In genomic region chr1:133815747-133816491, GRCm38 (mm10) we compare ENCODE assay signal across 9 mouse cellular contexts. TPM values are rescaled to one million over a fixed set of nuclear protein-coding genes. Genes with fewer than 3 reads are reported as not detected.
DNase-seq lines count a peak whose midpoint lies in the region; ATAC-seq lines count a peak whose summit lies in the region.
"Had no signal": no experiment of that assay in that cellular context is flagged by ENCODE, and none has a peak within 500 bp of the region (broad histone marks: within the 10 kb centered on the region; RNA-seq: fewer than 3 reads in every experiment).

No protein-coding gene starts in this region.

- no peaks in the 10 kb centered on the region for H3K36me3 ChIP-seq in stomach, embryonic 15.5 days
- H3K36me3 ChIP-seq in kidney, embryonic 16.5 days (ENCODE audit: insufficient read depth, low read length) = no peaks in the 10 kb centered on the region

- no peaks in the 10 kb centered on the region for H3K27me3 ChIP-seq in stomach, embryonic 15.5 days (replicated peaks)
- H3K27me3 ChIP-seq in kidney, embryonic 16.5 days (ENCODE audit: insufficient read depth, low read length) = 0 out of 2 replicates have a peak, but pooled peaks cover 2% of the 10 kb centered on the region

- DNase-seq in adrenal gland, adult 2 months = peak; percentile 50
- DNase-seq in adrenal gland, postnatal 10 days = no peak
- peak; percentile 31 to 50 for DNase-seq in spleen, postnatal 36 days (ENCODE audit: low spot score in 2 of 2)
- no peak for DNase-seq in spleen, adult 12 weeks (ENCODE audit: low spot score)
- DNase-seq in ovary, postnatal 14 days (ENCODE audit: low spot score) = no peak
- DNase-seq: cerebellum, adult 9-11 months had no signal

- peaks cover 5% of the 10 kb centered on the region; the same call in 1 of the 2 replicates for H3K4me1 ChIP-seq in stomach, embryonic 15.5 days
- H3K4me1 ChIP-seq in kidney, embryonic 16.5 days (ENCODE audit: insufficient read depth, low read length) = no peaks in the 10 kb centered on the region

- H3K9me3 ChIP-seq in stomach, embryonic 15.5 days = no peaks in the 10 kb centered on the region
- no peaks in the 10 kb centered on the region for H3K9me3 ChIP-seq in kidney, embryonic 16.5 days (ENCODE audit: low read length)

- ATAC-seq in inflammation-experienced regulatory T-cells, adult 6 months = peak; percentile 97
- ATAC-seq in stomach, embryonic 15.5 days (ENCODE audit: insufficient read depth, low FRiP score, low read depth) = peak; percentile 35; the same call in 1 of the 2 replicates
- no peak for ATAC-seq in kidney, embryonic 16.5 days (ENCODE audit: low FRiP score, low TSS enrichment)

- 48% methylated on average over 12 of the region's 12 CpGs for WGBS in stomach, embryonic 15.5 days
- 82% methylated on average over 12 of the region's 12 CpGs for WGBS in kidney, embryonic 16.5 days

- H3K4me2 ChIP-seq in stomach, embryonic 15.5 days = no peak overlapping the region
- H3K4me2 ChIP-seq in kidney, embryonic 16.5 days (replicated peaks; ENCODE audit: low read depth, low read length) = no peak overlapping the region

- no peak overlapping the region for H3K27ac ChIP-seq in stomach, embryonic 15.5 days
- H3K27ac ChIP-seq in kidney, embryonic 16.5 days (ENCODE audit: low read length) = no peak overlapping the region

- H3K9ac ChIP-seq in stomach, embryonic 15.5 days = no peak overlapping the region
- no peak overlapping the region for H3K9ac ChIP-seq in kidney, embryonic 16.5 days (replicated peaks; ENCODE audit: low read length)

- H3K4me3 ChIP-seq in stomach, embryonic 15.5 days (replicated peaks) = no peak overlapping the region
- H3K4me3 ChIP-seq in kidney, embryonic 16.5 days (ENCODE audit: low read length) = no peak overlapping the region

RNA-seq across cellular contexts. Expression of gene Atp2b4, which starts 15.1 kb away (rescaled TPM):
- 10 to 100 TPM; 24.9 to 39.7 TPM for total RNA-seq in adrenal gland, adult 2 months (2021)
- 4.2 and 4.5 TPM in 2 replicates for polyA plus RNA-seq in adrenal gland, adult 2 months (2012; rRNA removed)
- 10 to 100 TPM; 33.3 to 40.3 TPM for total RNA-seq in adrenal gland, postnatal 10 days (2021)
- polyA plus RNA-seq in inflammation-experienced regulatory T-cells, adult 6 months (2017; shearing (Covaris generic)) = 10 to 100 TPM; 13.7 to 26.5 (median 16.2) TPM
- polyA plus RNA-seq in stomach, embryonic 15.5 days (2015; fragmentation: Nextera tagmentation; extraction: Ambion mirVana) = 21.5 and 22.0 TPM in 2 replicates
- polyA plus RNA-seq in kidney, embryonic 16.5 days (2015; fragmentation: Nextera tagmentation; extraction: Ambion mirVana) = 7.6 and 8.2 TPM in 2 replicates

Comparison
In these comparisons a context has a peak if more than half of its experiments do, and no peak if none do; other contexts are left out.
1. DNase-seq: peak in adrenal gland, adult 2 months (single experiment) and spleen, postnatal 36 days (2 of 2); none in adrenal gland, postnatal 10 days (single experiment), spleen, adult 12 weeks (single experiment) and ovary, postnatal 14 days (single experiment).